Mouse (Mus musculus): ENCODE results near the gene Stil.
"Not testable (repeated sequence)": the region's sequence is repeated elsewhere in the genome, so short reads cannot be mapped to it uniquely, and the experiment has no call there.

Stil gene

GRCm38 (mm10) chr4:114999773-115000428, at the start of gene Stil:
TSS of gene Stil (plus strand) at chr4:115000159.
- in situ Hi-C loops (cut with MboI; ENCODE audit: low pct_unique_long_range_greater_than_20kb in 1 of 2, low sequenced_read_pairs in 2 of 2, unreplicated experiment in 1 of 2) = no loop called here

GRCm38 (mm10) chr4:114953172-114953571, 46.8 kb upstream of the Stil start:
- in situ Hi-C loops (cut with MboI; ENCODE audit: low pct_unique_long_range_greater_than_20kb in 1 of 2, low sequenced_read_pairs in 2 of 2, unreplicated experiment in 1 of 2) = no loop called here

- in situ Hi-C loops (cut with MboI; ENCODE audit: low pct_unique_long_range_greater_than_20kb in 1 of 2, low sequenced_read_pairs in 2 of 2, unreplicated experiment in 1 of 2) = no loop called here
Measured at GRCm38 (mm10) chr4:114957403-114957802, 42.6 kb upstream of the Stil start.

GRCm38 (mm10) chr4:114958231-114958630, 41.7 kb upstream of the Stil start:
- in situ Hi-C loops (cut with MboI; ENCODE audit: low pct_unique_long_range_greater_than_20kb in 1 of 2, low sequenced_read_pairs in 2 of 2, unreplicated experiment in 1 of 2) = no loop called here

- in situ Hi-C loops (cut with MboI; ENCODE audit: low pct_unique_long_range_greater_than_20kb in 1 of 2, low sequenced_read_pairs in 2 of 2, unreplicated experiment in 1 of 2) = no loop called here
Measured at GRCm38 (mm10) chr4:114958786-114959185, 41.2 kb upstream of the Stil start.

GRCm38 (mm10) chr4:114959533-114959932, 40.4 kb upstream of the Stil start:
- in situ Hi-C loops (cut with MboI; ENCODE audit: low pct_unique_long_range_greater_than_20kb in 1 of 2, low sequenced_read_pairs in 2 of 2, unreplicated experiment in 1 of 2) = no loop called here

- in situ Hi-C loops (cut with MboI; ENCODE audit: low pct_unique_long_range_greater_than_20kb in 1 of 2, low sequenced_read_pairs in 2 of 2, unreplicated experiment in 1 of 2) = not testable (repeated sequence)
Measured at GRCm38 (mm10) chr4:114960881-114961280, 39.1 kb upstream of the Stil start.

- in situ Hi-C loops (cut with MboI; ENCODE audit: low pct_unique_long_range_greater_than_20kb in 1 of 2, low sequenced_read_pairs in 2 of 2, unreplicated experiment in 1 of 2) = no loop called here
Measured at GRCm38 (mm10) chr4:114970736-114971135, 29.2 kb upstream of the Stil start.

- in situ Hi-C loops (cut with MboI; ENCODE audit: low pct_unique_long_range_greater_than_20kb in 1 of 2, low sequenced_read_pairs in 2 of 2, unreplicated experiment in 1 of 2) = no loop called here
Measured at GRCm38 (mm10) chr4:114973229-114973740, 26.7 kb upstream of the Stil start.

- in situ Hi-C loops (cut with MboI; ENCODE audit: low pct_unique_long_range_greater_than_20kb in 1 of 2, low sequenced_read_pairs in 2 of 2, unreplicated experiment in 1 of 2) = no loop called here
Measured at GRCm38 (mm10) chr4:114982619-114983018, 17.3 kb upstream of the Stil start.

- in situ Hi-C loops (cut with MboI; ENCODE audit: low pct_unique_long_range_greater_than_20kb in 1 of 2, low sequenced_read_pairs in 2 of 2, unreplicated experiment in 1 of 2) = no loop called here
Measured at GRCm38 (mm10) chr4:114983020-114983419, 16.9 kb upstream of the Stil start.

GRCm38 (mm10) chr4:114986211-114986590, 13.8 kb upstream of the Stil start:
- in situ Hi-C loops (cut with MboI; ENCODE audit: low pct_unique_long_range_greater_than_20kb in 1 of 2, low sequenced_read_pairs in 2 of 2, unreplicated experiment in 1 of 2) = no loop called here

- in situ Hi-C loops (cut with MboI; ENCODE audit: low pct_unique_long_range_greater_than_20kb in 1 of 2, low sequenced_read_pairs in 2 of 2, unreplicated experiment in 1 of 2) = no loop called here
Measured at GRCm38 (mm10) chr4:114986591-114987432, 13.1 kb upstream of the Stil start, which contains the start of gene Cmpk1. TSS of gene Cmpk1 (minus strand) at chr4:114987241.

GRCm38 (mm10) chr4:114994218-114994617, 5.7 kb upstream of the Stil start:
- in situ Hi-C loops (cut with MboI; ENCODE audit: low pct_unique_long_range_greater_than_20kb in 1 of 2, low sequenced_read_pairs in 2 of 2, unreplicated experiment in 1 of 2) = no loop called here

- in situ Hi-C loops (cut with MboI; ENCODE audit: low pct_unique_long_range_greater_than_20kb in 1 of 2, low sequenced_read_pairs in 2 of 2, unreplicated experiment in 1 of 2) = no loop called here
Measured at GRCm38 (mm10) chr4:114997051-114997450, 2.9 kb upstream of the Stil start.

- in situ Hi-C loops (cut with MboI; ENCODE audit: low pct_unique_long_range_greater_than_20kb in 1 of 2, low sequenced_read_pairs in 2 of 2, unreplicated experiment in 1 of 2) = no loop called here
Measured at GRCm38 (mm10) chr4:114999445-114999772, 550 bp upstream of the Stil start.

GRCm38 (mm10) chr4:115000429-115000795, 453 bp downstream of the Stil start:
- in situ Hi-C loops (cut with MboI; ENCODE audit: low pct_unique_long_range_greater_than_20kb in 1 of 2, low sequenced_read_pairs in 2 of 2, unreplicated experiment in 1 of 2) = no loop called here

GRCm38 (mm10) chr4:115014276-115014675, 14.3 kb downstream of the Stil start:
- in situ Hi-C loops (cut with MboI; ENCODE audit: low pct_unique_long_range_greater_than_20kb in 1 of 2, low sequenced_read_pairs in 2 of 2, unreplicated experiment in 1 of 2) = no loop called here

GRCm38 (mm10) chr4:115019997-115020396, 20.0 kb downstream of the Stil start:
- in situ Hi-C loops (cut with MboI; ENCODE audit: low pct_unique_long_range_greater_than_20kb in 1 of 2, low sequenced_read_pairs in 2 of 2, unreplicated experiment in 1 of 2) = no loop called here

- in situ Hi-C loops (cut with MboI; ENCODE audit: low pct_unique_long_range_greater_than_20kb in 1 of 2, low sequenced_read_pairs in 2 of 2, unreplicated experiment in 1 of 2) = no loop called here
Measured at GRCm38 (mm10) chr4:115035043-115035442, 35.1 kb downstream of the Stil start.

Measured in mouse embryonic stem cell (cell line).